Comparison of ENCODE assay signal across 8 mouse cellular contexts in genomic region chr16:32803252-32803853, GRCm38 (mm10). TPM values are rescaled to one million over a fixed set of nuclear protein-coding genes. Genes with fewer than 3 reads are reported as not detected.
DNase-seq lines count a peak whose midpoint lies in the region; ATAC-seq and TF ChIP-seq lines count a peak whose summit lies in the region.

No protein-coding gene starts in this region.

- no peaks in the 10 kb centered on the region for H3K9me3 ChIP-seq in lung, postnatal 0 days (ENCODE audit: low read length)

- no peaks in the 10 kb centered on the region for H3K36me3 ChIP-seq in lung, postnatal 0 days (ENCODE audit: insufficient read depth, low read length)
- H3K36me3 ChIP-seq in small intestine, adult 2 months (ENCODE audit: control insufficient read depth, insufficient read depth, low read length) = no peaks in the 10 kb centered on the region

- H3K27me3 ChIP-seq in lung, postnatal 0 days (replicated peaks; ENCODE audit: insufficient read depth, low read length) = no peaks in the 10 kb centered on the region
- H3K27me3 ChIP-seq in small intestine, adult 2 months (ENCODE audit: control insufficient read depth, insufficient read depth, low read length) = no peaks in the 10 kb centered on the region

- TF ChIP-seq CTCF in lung, postnatal 0 days (IDR thresholded peaks at IDR 0.05) = no peak
- TF ChIP-seq CTCF in small intestine, adult 2 months (IDR thresholded peaks at IDR 0.05; ENCODE audit: extremely low read depth, insufficient read length, insufficient replicate concordance, low read depth, low read length) = no peak

- no peak for TF ChIP-seq POLR2A in small intestine, adult 2 months (IDR thresholded peaks at IDR 0.05; ENCODE audit: low read depth, low read length)

- no peaks in the 10 kb centered on the region; the same call in 1 of the 2 replicates for H3K4me1 ChIP-seq in lung, postnatal 0 days (ENCODE audit: insufficient read depth, low read depth, low read length)
- H3K4me1 ChIP-seq in small intestine, adult 2 months (ENCODE audit: control insufficient read depth, insufficient read depth, insufficient read length, low read length) = peaks cover 27% of the 10 kb centered on the region

- peak; percentile 63; the same call in 1 of the 2 replicates for TF ChIP-seq EP300 in lung, postnatal 0 days (IDR thresholded peaks at IDR 0.05)

- no peak overlapping the region for H3K4me2 ChIP-seq in lung, postnatal 0 days (replicated peaks; ENCODE audit: low read depth, low read length)

- no peak overlapping the region for H3K4me3 ChIP-seq in lung, postnatal 0 days (ENCODE audit: low read depth, low read length)
- no peak overlapping the region for H3K4me3 ChIP-seq in small intestine, adult 2 months (ENCODE audit: low read depth, low read length)

- peak; percentile 77 for ATAC-seq in granulocyte monocyte progenitor cell, adult 5-6 weeks (replicated peaks; ENCODE audit: poor library complexity, severe bottlenecking)
- ATAC-seq in lung, postnatal 0 days = peak; percentile 65

- H3K9ac ChIP-seq in lung, postnatal 0 days (replicated peaks; ENCODE audit: low read depth) = no peak overlapping the region

- 8% methylated on average over 6 of the region's 6 CpGs for WGBS in lung, postnatal 0 days
- WGBS in small intestine, adult 2 months = 6% methylated on average over 6 of the region's 6 CpGs

- H3K27ac ChIP-seq in lung, postnatal 0 days (ENCODE audit: low read length) = peak overlapping the region; percentile 52
- H3K27ac ChIP-seq in small intestine, adult 2 months (ENCODE audit: insufficient read depth, low read depth, low read length) = 0 out of 2 replicates have a peak overlapping the region, but pooled peaks have one; percentile 14

- DNase-seq in right cerebral cortex, adult 2 months (ENCODE audit: low spot score in 2 of 2) = peak; percentile 36 to 65
- DNase-seq in right cerebral cortex, adult 18-20 months = no peak
- DNase-seq in cerebellum, adult 9-10 months = peak; percentile 50
- DNase-seq in kidney, postnatal 36 days = peak; percentile 68 to 79
- peak; percentile 91 for DNase-seq in lung, postnatal 0 days (ENCODE audit: low spot score)
- DNase-seq in B cell, adult 2 months = no peak

RNA-seq across cellular contexts. Expression of gene Muc20, which starts 6.1 kb away (rescaled TPM):
- not detected in 2 replicates for total RNA-seq in granulocyte monocyte progenitor cell, adult 5-6 weeks (2014; fragmentation: Nextera tagmentation)
- total RNA-seq in granulocyte monocyte progenitor cell, adult 5-6 weeks (2017) = not detected in 2 replicates
- polyA plus RNA-seq in lung, postnatal 0 days (2015; fragmentation: Nextera tagmentation; extraction: Ambion mirVana) = 0.89 and 1.1 TPM in 2 replicates
- polyA plus RNA-seq in small intestine, adult 2 months (2012; rRNA removed) = 0.11 and 0.39 TPM in 2 replicates

RNA-seq across cellular contexts. Expression of gene Smbd1, which starts 6.9 kb away (rescaled TPM):
- not detected in 2 replicates for total RNA-seq in granulocyte monocyte progenitor cell, adult 5-6 weeks (2014; fragmentation: Nextera tagmentation)
- total RNA-seq in granulocyte monocyte progenitor cell, adult 5-6 weeks (2017) = not detected in 2 replicates
- polyA plus RNA-seq in lung, postnatal 0 days (2015; fragmentation: Nextera tagmentation; extraction: Ambion mirVana) = 2.1 and 3.0 TPM in 2 replicates
- polyA plus RNA-seq in small intestine, adult 2 months (2012; rRNA removed) = 1.5 and 2.1 TPM in 2 replicates

Comparison
In these comparisons a context has a peak if more than half of its experiments do, and no peak if none do; other contexts are left out.
1. DNase-seq: peak in right cerebral cortex, adult 2 months (2 of 2), cerebellum, adult 9-10 months (single experiment), kidney, postnatal 36 days (2 of 2) and lung, postnatal 0 days (single experiment); none in right cerebral cortex, adult 18-20 months (single experiment) and B cell, adult 2 months (0 of 2).